Mouse (Mus musculus): ENCODE data around the gene Hoxa9. TPM values are rescaled to one million over a fixed set of nuclear protein-coding genes. Genes with fewer than 3 reads are reported as not detected.
A peak's percentile ranks its signal among the peaks of the same experiment; 100 is the strongest.

Hoxa9 gene
- total and polyA plus RNA-seq, 3 experiments: 0.04 TPM; not detected in 2

DNA sequence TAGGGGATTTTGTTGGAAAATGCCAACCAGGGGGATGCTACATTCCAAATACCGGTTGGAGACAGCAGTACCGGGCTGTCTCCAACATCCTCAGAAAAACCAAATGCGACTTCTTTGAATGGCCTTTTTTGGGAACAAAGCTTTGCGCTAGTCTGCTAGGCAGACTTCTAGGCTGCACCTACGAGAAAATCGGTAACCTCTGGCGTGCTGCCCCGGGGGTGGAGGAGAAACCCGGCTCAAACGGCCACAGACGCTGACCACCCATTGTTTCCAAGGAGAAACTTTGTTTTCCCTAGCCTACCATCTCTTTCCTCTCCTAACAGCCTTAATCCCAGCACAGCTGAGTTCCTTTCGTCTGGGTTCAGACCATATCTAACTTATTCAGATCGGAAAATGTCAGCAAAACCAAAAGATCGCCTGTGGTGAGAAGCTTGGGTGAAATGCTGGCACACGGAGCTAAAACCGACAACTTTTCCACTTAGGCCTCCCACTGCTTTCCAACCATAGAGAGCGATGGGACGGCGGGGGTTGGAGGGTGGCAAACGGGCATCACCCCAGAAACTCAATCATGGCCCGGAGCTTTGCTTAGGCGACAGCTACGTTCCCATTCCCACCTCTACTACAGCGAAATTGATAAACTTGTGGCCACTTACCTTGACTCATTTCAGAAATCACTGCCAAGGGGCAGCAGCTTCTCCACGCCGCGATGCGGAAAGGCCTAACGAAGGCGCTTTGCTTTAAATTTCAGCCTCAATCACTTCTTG, 8.9 kb upstream of the Hoxa9 start:
- intact Hi-C loops (cut with DNase I): no loop called here
- DNase-seq: peak in 1 of 2 experiments; percentile 34
- Histone ChIP-seq H3K79me2 (replicated peaks; ENCODE audit: control insufficient read depth, insufficient read depth, low read length) (no peaks in the 10 kb centered on the region), H3K27me3 (ENCODE audit: control insufficient read depth, insufficient read depth, low read length) (peaks cover 30% of the 10 kb centered on the region), H3K36me3 (ENCODE audit: control insufficient read depth, insufficient read depth, low read length) (no peaks in the 10 kb centered on the region), H3K27ac (no peak overlapping the region), H3K4me1 (ENCODE audit: control insufficient read depth, insufficient read depth, low read length) (no peaks in the 10 kb centered on the region; the same call in 1 of the 2 replicates), H3K4me3 (no peak overlapping the region), H3K9ac (ENCODE audit: low read depth, low read length) (no peak overlapping the region)
- 4% methylated on average over 30 of the region's 30 CpGs for WGBS
- no peak for TF ChIP-seq POLR2A (IDR thresholded peaks at IDR 0.05; ENCODE audit: insufficient read depth, low read depth, low read length)
- no peak for TF ChIP-seq EP300 (IDR thresholded peaks at IDR 0.05; ENCODE audit: insufficient read depth, low read depth, low read length)
- no peak for TF ChIP-seq CTCF (IDR thresholded peaks at IDR 0.05)

DNA sequence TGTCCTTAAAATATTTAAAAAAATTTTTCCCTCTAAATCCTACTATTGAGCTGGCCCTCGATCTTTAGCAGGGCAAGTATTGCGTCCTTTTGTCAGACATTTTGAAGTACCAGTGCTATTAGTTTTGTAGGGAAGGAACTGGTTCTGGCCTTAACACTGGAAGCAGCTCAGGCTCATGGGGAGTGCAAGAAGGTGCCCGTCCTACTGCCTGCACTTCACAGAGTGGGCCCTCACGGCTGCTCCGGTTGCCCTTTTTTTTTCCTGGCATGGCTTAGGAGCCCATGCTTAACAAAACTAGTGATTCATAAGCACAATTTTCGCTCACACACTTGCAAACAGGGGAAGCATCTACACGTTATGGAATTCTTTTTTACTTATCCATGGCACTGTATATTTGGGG, 8.1 kb upstream of the Hoxa9 start:
- Histone ChIP-seq H3K9ac (ENCODE audit: low read depth, low read length) (no peak overlapping the region), H3K4me1 (ENCODE audit: control insufficient read depth, insufficient read depth, low read length) (no peaks in the 10 kb centered on the region; the same call in 1 of the 2 replicates), H3K27ac (no peak overlapping the region), H3K27me3 (ENCODE audit: control insufficient read depth, insufficient read depth, low read length) (peaks cover 36% of the 10 kb centered on the region), H3K4me3 (no peak overlapping the region), H3K36me3 (ENCODE audit: control insufficient read depth, insufficient read depth, low read length) (no peaks in the 10 kb centered on the region), H3K79me2 (replicated peaks; ENCODE audit: control insufficient read depth, insufficient read depth, low read length) (no peaks in the 10 kb centered on the region)
- intact Hi-C loops (cut with DNase I): no loop called here
- DNase-seq: peak in 1 of 2 experiments; percentile 19
- 15% methylated on average over 7 of the region's 7 CpGs for WGBS
- no peak for TF ChIP-seq CTCF (IDR thresholded peaks at IDR 0.05)

DNA sequence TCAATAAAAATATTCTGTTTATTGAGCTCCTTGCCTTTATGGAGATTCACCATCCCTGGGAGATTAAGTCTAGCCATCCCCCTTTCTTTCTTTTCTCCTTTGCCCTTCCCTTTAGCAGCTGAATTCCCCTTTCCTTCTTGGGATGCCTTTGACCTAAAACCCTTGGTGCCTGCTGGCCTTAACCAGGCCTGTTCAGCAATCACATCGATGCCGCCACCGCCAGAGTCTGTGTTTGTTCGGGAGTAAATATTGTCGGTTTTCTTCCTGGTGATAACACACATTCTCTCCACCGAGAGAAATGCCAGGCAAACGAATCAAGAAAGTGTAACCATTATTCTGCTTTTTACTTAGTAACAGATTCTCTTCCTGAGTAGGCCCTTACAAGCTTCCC, 7.3 kb upstream of the Hoxa9 start:
- Histone ChIP-seq H3K27ac (no peak overlapping the region), H3K9ac (ENCODE audit: low read depth, low read length) (no peak overlapping the region), H3K4me1 (ENCODE audit: control insufficient read depth, insufficient read depth, low read length) (no peaks in the 10 kb centered on the region; the same call in 1 of the 2 replicates), H3K79me2 (replicated peaks; ENCODE audit: control insufficient read depth, insufficient read depth, low read length) (no peaks in the 10 kb centered on the region), H3K4me3 (no peak overlapping the region), H3K27me3 (ENCODE audit: control insufficient read depth, insufficient read depth, low read length) (peaks cover 34% of the 10 kb centered on the region), H3K36me3 (ENCODE audit: control insufficient read depth, insufficient read depth, low read length) (no peaks in the 10 kb centered on the region)
- intact Hi-C loops (cut with DNase I): no loop called here
- peak in 1 of 2 experiments; percentile 13 for DNase-seq
- WGBS: 11% methylated on average over 7 of the region's 7 CpGs
- TF ChIP-seq EP300 (IDR thresholded peaks at IDR 0.05; ENCODE audit: insufficient read depth, low read depth, low read length) (no peak), POLR2A (IDR thresholded peaks at IDR 0.05; ENCODE audit: insufficient read depth, low read depth, low read length) (no peak), CTCF (IDR thresholded peaks at IDR 0.05) (no peak)

DNA sequence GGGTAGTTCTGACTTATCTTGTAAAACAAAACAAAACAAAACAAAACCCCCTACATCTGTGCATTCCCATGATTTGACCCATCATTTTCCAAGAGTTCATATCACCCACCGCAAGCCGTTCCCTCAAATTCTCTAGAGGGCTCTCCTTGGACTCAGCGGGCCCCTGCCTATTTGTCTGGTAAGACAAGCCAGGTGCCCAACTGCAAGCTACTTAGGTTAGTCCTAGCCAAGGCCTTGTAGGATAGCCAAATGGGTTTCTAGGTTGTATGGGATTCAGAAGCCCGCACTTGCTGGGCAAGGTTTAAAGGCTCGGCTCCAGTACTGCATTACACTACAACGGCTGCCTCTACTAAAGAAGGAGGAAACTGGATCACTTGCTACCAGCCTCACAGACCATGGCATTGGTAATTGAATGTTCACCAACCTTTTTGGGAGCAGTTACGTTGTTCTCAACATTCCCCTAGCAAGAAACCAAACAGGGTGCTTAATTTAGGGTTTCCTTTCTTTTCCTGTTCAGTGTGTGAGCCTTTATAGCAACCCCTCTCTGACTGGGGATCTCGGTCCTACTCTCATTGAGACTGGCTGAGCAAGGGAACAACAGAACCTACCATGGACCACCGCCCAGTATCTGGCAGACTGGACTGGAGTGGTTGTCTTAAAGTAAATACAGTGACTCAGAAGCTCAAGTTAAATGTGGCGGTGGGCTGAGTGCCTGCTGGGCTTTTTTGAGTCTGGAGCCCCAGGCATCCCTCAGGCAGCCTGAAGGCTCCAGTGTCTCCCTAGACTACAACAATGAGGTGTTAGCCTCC, 6.7 kb upstream of the Hoxa9 start:
- H3K27me3 ChIP-seq (ENCODE audit: control insufficient read depth, insufficient read depth, low read length): peaks cover 38% of the 10 kb centered on the region
- no peaks in the 10 kb centered on the region; the same call in 1 of the 2 replicates for H3K4me1 ChIP-seq (ENCODE audit: control insufficient read depth, insufficient read depth, low read length)
- no peaks in the 10 kb centered on the region for H3K36me3 ChIP-seq (ENCODE audit: control insufficient read depth, insufficient read depth, low read length)
- WGBS: 13% methylated on average over 10 of the region's 10 CpGs
- DNase-seq: peak in 1 of 2 experiments; percentile 14
- no peak overlapping the region for H3K4me3 ChIP-seq
- intact Hi-C loops (cut with DNase I): no loop called here
- no peak overlapping the region for H3K27ac ChIP-seq
- no peak overlapping the region for H3K9ac ChIP-seq (ENCODE audit: low read depth, low read length)
- H3K79me2 ChIP-seq (replicated peaks; ENCODE audit: control insufficient read depth, insufficient read depth, low read length): no peaks in the 10 kb centered on the region
- TF ChIP-seq EP300 (IDR thresholded peaks at IDR 0.05; ENCODE audit: insufficient read depth, low read depth, low read length) (no peak), POLR2A (IDR thresholded peaks at IDR 0.05; ENCODE audit: insufficient read depth, low read depth, low read length) (no peak), CTCF (IDR thresholded peaks at IDR 0.05) (no peak)

DNA sequence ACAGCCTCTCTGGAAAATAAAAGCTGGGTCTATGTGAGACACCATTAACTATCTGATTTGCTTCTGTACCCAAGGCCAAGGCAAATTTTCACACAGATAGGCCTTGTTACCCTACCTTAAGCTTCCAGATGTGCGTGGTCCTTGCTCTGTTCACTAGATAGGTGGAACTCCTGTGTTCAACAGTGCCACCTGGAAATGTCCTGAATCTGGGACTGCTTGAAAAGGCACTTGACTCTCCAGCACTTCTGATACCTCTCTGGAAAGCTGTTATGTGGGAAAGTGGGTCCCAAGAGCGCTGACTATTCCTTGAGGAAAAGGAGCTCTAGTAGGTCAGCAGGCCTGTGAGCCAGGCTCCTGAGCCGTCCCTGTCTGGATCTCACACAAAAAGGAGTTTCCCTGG, 5.9 kb upstream of the Hoxa9 start:
- no peaks in the 10 kb centered on the region for H3K79me2 ChIP-seq (replicated peaks; ENCODE audit: control insufficient read depth, insufficient read depth, low read length)
- H3K4me1 ChIP-seq (ENCODE audit: control insufficient read depth, insufficient read depth, low read length): no peaks in the 10 kb centered on the region; the same call in 1 of the 2 replicates
- no peak overlapping the region for H3K9ac ChIP-seq (ENCODE audit: low read depth, low read length)
- intact Hi-C loops (cut with DNase I): no loop called here
- H3K27me3 ChIP-seq (ENCODE audit: control insufficient read depth, insufficient read depth, low read length): peaks cover 44% of the 10 kb centered on the region
- no peaks in the 10 kb centered on the region for H3K36me3 ChIP-seq (ENCODE audit: control insufficient read depth, insufficient read depth, low read length)
- 21% methylated on average over 3 of the region's 3 CpGs for WGBS
- H3K27ac ChIP-seq: no peak overlapping the region
- no peak overlapping the region for H3K4me3 ChIP-seq
- DNase-seq: peak in 1 of 2 experiments; percentile 13
- TF ChIP-seq CTCF (IDR thresholded peaks at IDR 0.05): no peak
- no peak for TF ChIP-seq EP300 (IDR thresholded peaks at IDR 0.05; ENCODE audit: insufficient read depth, low read depth, low read length)
- TF ChIP-seq POLR2A (IDR thresholded peaks at IDR 0.05; ENCODE audit: insufficient read depth, low read depth, low read length): no peak

DNA sequence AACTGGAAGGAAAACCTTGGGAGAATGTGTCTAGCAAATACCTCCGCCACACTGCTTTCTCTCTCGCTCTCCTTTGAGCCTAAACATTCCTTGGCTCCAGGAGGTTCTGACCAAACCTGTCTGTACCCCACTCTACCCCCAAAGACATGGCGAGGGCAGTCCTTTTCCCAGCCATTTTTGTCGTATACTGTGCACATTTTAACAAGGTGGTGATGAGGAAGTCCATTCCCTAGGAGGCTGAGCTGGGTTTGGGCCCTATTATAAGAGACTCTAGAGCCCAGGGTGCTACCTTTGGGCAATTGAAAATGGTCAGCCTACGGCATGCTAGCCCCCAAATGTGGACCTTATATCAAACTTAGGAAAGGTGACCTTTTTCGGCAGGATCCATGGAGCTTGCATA, 5.0 kb upstream of the Hoxa9 start:
- Histone ChIP-seq H3K79me2 (replicated peaks; ENCODE audit: control insufficient read depth, insufficient read depth, low read length) (no peaks in the 10 kb centered on the region), H3K4me3 (no peak overlapping the region), H3K9ac (ENCODE audit: low read depth, low read length) (no peak overlapping the region), H3K36me3 (ENCODE audit: control insufficient read depth, insufficient read depth, low read length) (no peaks in the 10 kb centered on the region), H3K27me3 (ENCODE audit: control insufficient read depth, insufficient read depth, low read length) (peaks cover 43% of the 10 kb centered on the region), H3K27ac (no peak overlapping the region), H3K4me1 (ENCODE audit: control insufficient read depth, insufficient read depth, low read length) (no peaks in the 10 kb centered on the region; the same call in 1 of the 2 replicates)
- WGBS: 29% methylated on average over 6 of the region's 6 CpGs
- intact Hi-C loops (cut with DNase I): no loop called here
- DNase-seq: peak in 1 of 2 experiments; percentile 11
- TF ChIP-seq POLR2A (IDR thresholded peaks at IDR 0.05; ENCODE audit: insufficient read depth, low read depth, low read length) (no peak), EP300 (IDR thresholded peaks at IDR 0.05; ENCODE audit: insufficient read depth, low read depth, low read length) (no peak), CTCF (IDR thresholded peaks at IDR 0.05) (no peak)

All from heart, adult 2 months (tissue).